Mouse (Mus musculus) layer of hippocampus, adult 9-10 months (tissue): Measurements from ENCODE around the gene Clec12a.

Experiments used
- DNase-seq: peaks from one replicate; pipeline ENCODE4 v3.0.0; 2022; ENCODE audit warnings: low spot score

Clec12a gene

GRCm38 (mm10) chr6:129374937-129375471 is 32.5 kb downstream of the Clec12a start:
- DNase-seq = no peak

DNA sequence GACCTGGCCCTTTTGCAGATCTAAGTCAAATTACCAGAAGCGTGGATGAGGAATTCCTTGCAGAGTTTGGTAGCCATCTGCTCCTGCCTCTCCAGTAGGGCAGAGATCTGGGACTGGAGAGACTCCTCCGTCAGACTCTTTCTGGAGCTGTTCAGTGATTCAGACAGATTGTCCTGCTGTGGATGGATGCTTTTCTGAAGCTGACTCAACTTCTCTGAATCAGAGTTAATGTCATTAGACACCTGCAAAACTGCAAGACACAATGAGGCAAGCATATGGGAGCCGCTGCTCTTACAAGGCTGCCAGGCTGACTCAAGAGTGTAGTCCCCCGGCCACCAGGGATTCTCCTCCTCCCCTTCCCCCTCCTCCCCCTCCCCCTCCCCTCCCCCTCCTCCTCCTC is 38.0 kb downstream of the Clec12a start:
- no peak for DNase-seq

GRCm38 (mm10) chr6:129381736-129382135 is 39.2 kb downstream of the Clec12a start:
- no peak for DNase-seq

GRCm38 (mm10) chr6:129383466-129383865 is 41.0 kb downstream of the Clec12a start:
- DNase-seq = no peak

DNA sequence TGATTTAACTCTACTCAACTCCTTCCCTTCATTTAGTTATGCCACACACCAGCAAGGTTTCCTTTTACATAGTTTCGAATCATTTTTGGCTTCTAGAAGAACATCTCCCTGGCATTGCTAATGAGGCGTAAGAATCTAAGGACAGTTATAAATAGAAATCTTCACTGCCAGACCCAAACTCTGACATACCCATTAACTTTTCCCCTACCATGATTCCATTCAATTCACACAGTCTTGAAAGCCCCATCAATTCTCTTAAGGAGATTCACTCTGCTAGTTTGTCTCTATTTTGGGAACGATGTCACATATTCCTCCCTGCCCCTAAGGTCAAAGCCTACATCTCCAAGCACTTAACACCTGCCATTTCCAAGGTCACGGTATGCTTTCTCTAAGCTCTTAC is 42.5 kb downstream of the Clec12a start:
- no peak for DNase-seq

DNA sequence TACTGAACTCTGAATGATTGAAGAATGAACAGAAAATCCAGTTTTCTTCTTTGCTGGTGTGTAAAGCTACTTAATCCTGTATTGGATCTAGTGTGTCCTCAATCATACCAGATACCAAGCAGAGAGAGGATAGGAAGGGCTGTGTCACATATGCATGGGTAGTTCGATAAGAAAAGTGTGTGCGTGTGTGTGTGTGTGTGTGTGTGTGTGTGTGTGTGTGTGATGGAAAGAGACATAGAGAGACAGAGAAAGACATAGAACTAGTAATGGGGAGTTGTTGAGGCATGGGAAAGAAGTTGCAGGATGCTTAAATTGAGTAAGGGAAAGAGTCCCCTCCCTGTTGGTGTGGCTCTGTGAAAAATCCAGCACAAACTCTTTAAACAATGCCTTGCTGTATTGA is 43.3 kb downstream of the Clec12a start, which contains the start of gene Clec12b:
Clec12b (minus strand) TSS at position 101 of the 400 bp plus-strand sequence.
- no peak for DNase-seq

GRCm38 (mm10) chr6:129393087-129393720 is 50.7 kb downstream of the Clec12a start:
- DNase-seq = no peak

- no peak for DNase-seq
These were observed 51.2 kb downstream of the Clec12a start for GRCm38 (mm10) chr6:129393732-129394131.

GRCm38 (mm10) chr6:129396997-129397396 is 54.5 kb downstream of the Clec12a start, which contains the start of gene Clec1b:
Gene Clec1b, plus strand, starts transcription at chr6:129397297.
- DNase-seq = no peak

GRCm38 (mm10) chr6:129399945-129400344 is 57.5 kb downstream of the Clec12a start:
- DNase-seq = no peak

DNA sequence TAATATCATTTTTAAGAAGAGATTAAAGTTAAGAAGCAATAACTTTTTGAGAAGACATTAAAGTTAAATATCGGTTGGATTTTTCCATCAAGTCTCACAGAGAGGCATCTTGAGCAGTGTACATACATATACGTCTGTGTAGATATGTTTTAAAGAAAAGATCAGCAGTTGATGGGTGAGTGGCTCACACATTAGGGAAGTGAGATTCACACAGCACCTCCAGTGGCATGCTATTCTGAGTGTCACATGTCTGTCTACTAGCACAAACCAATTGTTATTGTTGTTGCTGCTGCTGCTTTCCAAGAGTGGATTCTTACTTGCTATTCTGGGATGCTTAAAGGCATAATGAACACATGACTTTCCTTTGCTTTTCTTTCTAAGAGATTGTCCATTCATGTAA is 59.9 kb downstream of the Clec12a start:
- DNase-seq = no peak

DNA sequence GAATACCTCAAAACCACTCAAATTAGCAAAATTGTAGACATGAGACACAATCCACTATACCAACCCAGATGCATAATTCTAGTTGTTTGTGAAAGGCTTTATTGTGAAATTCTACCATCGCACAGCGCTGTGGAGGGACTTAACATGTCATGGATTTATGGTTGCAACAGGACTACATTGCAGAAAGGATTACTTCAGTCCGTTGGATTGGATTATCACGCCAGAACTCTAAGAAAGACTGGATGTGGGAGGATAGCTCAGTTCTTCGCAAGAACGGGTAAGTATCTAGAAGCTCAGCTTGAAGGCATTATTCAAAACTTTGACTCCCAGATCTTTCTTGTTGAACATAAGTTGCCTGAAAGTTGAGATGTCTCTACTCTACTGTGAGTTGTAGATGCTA is 60.9 kb downstream of the Clec12a start:
- DNase-seq = no peak

DNA sequence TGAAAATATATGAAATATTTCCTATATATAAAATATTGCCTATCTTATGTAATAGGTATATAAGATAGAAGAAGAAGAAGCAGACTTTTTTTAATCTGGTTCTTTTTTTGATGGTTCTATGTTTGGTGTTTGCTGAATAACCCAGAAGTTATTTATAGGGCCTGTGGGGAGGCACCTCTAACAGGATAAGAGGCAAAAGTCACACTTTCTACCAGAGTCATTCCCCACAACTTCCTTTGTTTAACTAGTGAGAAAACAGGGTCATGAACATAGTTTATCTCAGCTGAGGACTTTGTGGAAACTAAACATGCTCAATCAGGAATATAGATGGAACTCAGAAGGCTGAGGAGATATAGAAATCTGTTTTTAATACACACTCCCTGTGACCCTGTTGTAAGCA is 63.5 kb downstream of the Clec12a start:
- DNase-seq = no peak

- no peak for DNase-seq
These were observed 64.8 kb downstream of the Clec12a start for GRCm38 (mm10) chr6:129407324-129407723.

DNA sequence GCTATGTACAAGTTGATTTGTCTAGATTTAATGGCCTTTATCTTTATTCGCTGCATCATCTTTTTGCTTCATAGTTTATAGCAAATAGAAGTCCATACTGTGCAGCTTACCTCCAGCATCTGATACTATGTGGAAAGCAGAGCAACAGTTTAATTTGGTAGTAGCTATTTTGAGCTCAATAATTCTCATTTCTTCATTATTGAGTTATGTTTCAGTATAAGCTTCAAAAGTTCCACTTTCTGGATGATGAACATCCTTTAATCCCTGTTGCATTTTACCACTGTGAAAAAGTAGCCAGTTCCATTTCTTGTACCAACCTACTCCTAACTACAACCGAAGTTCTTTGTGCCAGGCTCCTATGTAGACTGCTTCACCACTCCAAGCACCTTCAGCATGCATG is 66.1 kb downstream of the Clec12a start, which contains the start of gene Clec9a:
Clec9a (plus strand) TSS at position 301 of the 400 bp plus-strand sequence.
- no peak for DNase-seq

DNA sequence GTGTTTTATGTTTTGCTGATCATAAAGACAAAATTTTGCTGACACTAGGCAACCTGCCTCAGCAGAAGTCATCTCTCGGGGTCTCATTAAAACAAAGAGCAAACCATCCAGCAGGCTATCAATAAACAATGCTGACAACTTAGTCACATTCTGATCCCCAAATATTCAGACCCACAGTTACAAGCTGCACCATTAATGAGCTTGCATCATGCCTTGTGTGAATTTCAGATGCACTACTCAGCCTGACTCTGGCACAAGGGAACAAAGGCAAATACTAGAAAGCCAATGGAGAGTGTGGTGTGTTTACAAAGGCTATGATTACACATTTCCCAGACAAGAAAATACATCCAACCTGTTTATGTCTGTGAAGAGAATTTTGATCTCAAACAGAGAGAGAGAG is 71.7 kb downstream of the Clec12a start:
- no peak for DNase-seq
